Mouse (Mus musculus) spleen, adult 2 months (tissue): Measurements from ENCODE around the gene Kng1. TPM values are rescaled to one million over a fixed set of nuclear protein-coding genes. Genes with fewer than 3 reads are reported as not detected.

Source experiments
- DNase-seq, 2 experiments: peaks; one replicate each; pipeline versions ENCODE4 v3.0.0 to v3.0.0-alpha.2; 2012 to 2021; ENCODE audit warnings: low spot score in 2 of 2, low read depth in 1 of 2
- H3K27ac ChIP-seq: fragments of 200-500 bp; 2 replicates; pipeline ENCODE4 v1.5.1; 2012; ENCODE audit warnings: low read length, inconsistent platforms; ENCODE audit not compliant: insufficient read depth
- H3K27me3 ChIP-seq: fragments of 200-500 bp; 2 replicates; pipeline ENCODE4 v1.6.1; 2012; ENCODE audit warnings: mild to moderate bottlenecking, moderate library complexity, low read length, inconsistent platforms; ENCODE audit not compliant: control insufficient read depth, insufficient read depth
- H3K36me3 ChIP-seq: fragments of 200-500 bp; 2 replicates; pipeline ENCODE4 v1.6.1; 2012; ENCODE audit warnings: mild to moderate bottlenecking, low read length, inconsistent platforms; ENCODE audit not compliant: control insufficient read depth, insufficient read depth
- H3K4me1 ChIP-seq: fragments of 200-500 bp; 2 replicates; pipeline ENCODE4 v1.6.1; 2011; ENCODE audit warnings: inconsistent platforms; ENCODE audit not compliant: control insufficient read depth, insufficient read depth, insufficient read length
- H3K4me3 ChIP-seq: fragments of 200-500 bp; 2 replicates; pipeline ENCODE4 v1.5.1; 2011; ENCODE audit warnings: mild to moderate bottlenecking, inconsistent platforms; ENCODE audit not compliant: insufficient read depth, insufficient read length; ENCODE audit errors: extremely low read depth
- CTCF ChIP-seq: fragments of 200-500 bp; IDR thresholded peaks from 2 replicates; pipeline ENCODE4 v1.5.1; 2011; ENCODE audit warnings: mild to moderate bottlenecking, inconsistent platforms; ENCODE audit not compliant: insufficient read depth, insufficient read length, insufficient replicate concordance; ENCODE audit errors: extremely low read depth
- POLR2A ChIP-seq: fragments of 200-500 bp; IDR thresholded peaks from 2 replicates; pipeline ENCODE4 v1.6.1; 2011; ENCODE audit warnings: low read depth, low read length, inconsistent platforms
- WGBS: fragments of 180-500 bp; shearing (Covaris S2); methylation state at CpG from one replicate; pipeline ENCODE4 v1.1.7; 2018; 5-methylcytosine and 5-hydroxymethylcytosine counted together
- polyA plus RNA-seq: library from polyadenylated mRNA; depleted of rRNA; stranded (reverse); fragments of >200 nt; gene quantifications from 2 replicates; pipeline ENCODE4 v1.2.3, GENCODE M21; 2012; rRNA removed

The Kng1 gene
- polyA plus RNA-seq, 1 experiment: 0.04 TPM

DNA sequence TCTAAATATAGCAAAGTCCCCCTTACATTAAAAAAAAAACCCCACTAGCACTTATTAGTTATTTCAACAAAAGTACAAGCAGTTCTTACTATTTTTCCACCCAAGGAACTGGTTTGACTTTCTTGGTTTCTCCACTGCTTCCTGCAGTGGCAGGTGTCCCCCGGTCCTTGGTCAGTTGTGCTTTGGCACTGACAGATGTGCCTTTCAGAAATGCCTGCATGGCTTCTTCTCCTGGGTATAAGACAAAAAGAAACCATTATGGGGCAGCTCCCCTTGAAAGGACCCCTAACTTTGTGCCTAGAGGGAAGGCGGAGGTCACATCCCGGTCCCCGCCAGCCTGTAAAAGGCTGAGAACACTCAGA is 69.6 kb downstream of the Kng1 start:
- 0 out of 2 replicates have a peak overlapping the region, but pooled peaks have one; percentile 15 for H3K27ac ChIP-seq
- no peaks in the 10 kb centered on the region; the same call in 1 of the 2 replicates for H3K36me3 ChIP-seq
- WGBS: 2% methylated on average over 4 of the region's 4 CpGs

DNA sequence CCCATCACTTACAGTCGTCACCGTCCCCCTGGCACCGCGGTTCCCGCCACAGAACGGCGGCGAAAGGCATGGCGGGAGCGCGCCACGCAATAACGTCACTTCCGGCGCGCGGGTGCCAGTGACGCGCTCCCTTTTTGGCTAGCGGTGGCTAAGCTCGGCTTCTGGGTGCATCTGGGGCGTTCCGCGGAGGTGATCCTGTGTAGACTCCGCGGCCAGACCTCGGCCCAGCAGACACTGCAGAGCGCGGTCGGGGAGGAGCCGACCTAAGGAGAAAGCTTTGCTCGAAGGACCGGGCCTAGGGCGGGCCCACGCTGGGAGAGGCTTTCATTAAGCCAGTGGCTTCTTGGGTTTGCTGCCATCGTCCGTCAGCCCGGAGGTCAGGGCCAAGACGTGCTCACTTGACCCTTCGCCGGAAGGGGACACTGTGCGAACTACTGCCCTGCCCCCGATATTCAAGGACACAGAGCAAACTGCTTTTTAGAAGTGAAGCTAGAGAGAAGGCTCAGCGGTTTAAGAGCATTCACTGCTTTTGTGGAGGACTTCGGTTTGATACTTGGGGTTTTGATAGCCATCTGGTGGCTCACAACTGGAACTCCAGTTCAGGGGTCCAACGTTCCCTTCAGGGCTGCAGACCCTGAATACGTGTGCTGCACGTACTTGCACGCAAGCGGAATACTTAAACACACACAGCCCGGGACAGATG is 70.2 kb downstream of the Kng1 start, which contains the start of gene Rfc4:
TSS of gene Rfc4 (minus strand) at position 65 of the 703 bp plus-strand sequence.
- peaks cover 4% of the 10 kb centered on the region; the same call in 1 of the 2 replicates for H3K4me1 ChIP-seq
- peak; percentile 79 to 87 for DNase-seq
- WGBS: under 1% methylated on average over 51 of the region's 51 CpGs
- no peaks in the 10 kb centered on the region for H3K27me3 ChIP-seq
- H3K27ac ChIP-seq: peak within 1 kb of the TSS; percentile 98
- H3K36me3 ChIP-seq: no peaks in the 10 kb centered on the region
- peak within 1 kb of the TSS; percentile 82 for H3K4me3 ChIP-seq
- TF ChIP-seq POLR2A: peak; percentile 32; the same call in 1 of the 2 replicates
- TF ChIP-seq CTCF: peak; percentile 10; the same call in 1 of the 2 replicates

More for the DNA sequence above, 69.6 kb downstream of the Kng1 start:
- no peak for DNase-seq
- Histone ChIP-seq H3K4me1 (peaks cover 4% of the 10 kb centered on the region; the same call in 1 of the 2 replicates), H3K27me3 (no peaks in the 10 kb centered on the region), H3K4me3 (peak overlapping the region; percentile 82)
- TF ChIP-seq POLR2A (no peak), CTCF (no peak)

DNA sequence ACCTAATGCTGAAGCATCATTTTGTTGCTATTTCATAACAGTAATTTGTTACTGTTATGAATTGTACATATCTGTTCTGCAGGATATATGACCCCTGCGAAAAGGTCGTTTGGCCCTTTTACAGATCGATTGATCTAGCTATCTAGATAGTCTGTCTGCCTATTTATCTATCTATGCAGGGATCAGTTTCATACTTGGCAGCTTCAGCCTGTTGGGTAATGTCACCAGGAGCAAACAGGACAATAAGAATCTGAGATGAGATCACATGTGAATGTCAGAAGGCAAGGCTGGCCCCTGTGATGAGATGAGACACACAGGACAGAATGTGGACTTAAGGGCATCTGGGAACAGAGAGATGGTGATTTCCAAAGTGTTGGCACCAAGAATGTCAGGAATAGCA is 72.6 kb downstream of the Kng1 start:
- H3K4me1 ChIP-seq: peaks cover 4% of the 10 kb centered on the region; the same call in 1 of the 2 replicates

More for the DNA sequence above, 72.6 kb downstream of the Kng1 start:
- Histone ChIP-seq H3K27ac (no peak overlapping the region), H3K4me3 (no peak overlapping the region), H3K27me3 (no peaks in the 10 kb centered on the region), H3K36me3 (no peaks in the 10 kb centered on the region)
- DNase-seq: no peak
- TF ChIP-seq POLR2A (no peak), CTCF (no peak)
- WGBS: 93% methylated on average over 3 of the region's 3 CpGs

Other genes starting within 250 kb of the Kng1 start
- not detected in 2 replicates for gene Crygs, start 246.3 kb upstream of the Kng1 start, polyA plus RNA-seq
- 9.1 and 9.9 TPM in 2 replicates for gene Tbccd1, start 200.2 kb upstream of the Kng1 start, polyA plus RNA-seq
- 13.3 and 16.0 TPM in 2 replicates for gene Dnajb11, start 200.0 kb upstream of the Kng1 start, polyA plus RNA-seq
- 0.57 and 0.60 TPM in 2 replicates for gene Ahsg, start 166.6 kb upstream of the Kng1 start, polyA plus RNA-seq
- gene Fetub, start 139.5 kb upstream of the Kng1 start, polyA plus RNA-seq: 0.12 TPM in 1 of 2 replicates, not detected in the other
- gene Hrg, start 106.8 kb upstream of the Kng1 start, polyA plus RNA-seq: not detected in 2 replicates
- gene Kng2, start 28.4 kb upstream of the Kng1 start, polyA plus RNA-seq: not detected in 2 replicates
- gene Eif4a2, start 49.6 kb downstream of the Kng1 start, polyA plus RNA-seq: 51.0 and 62.8 TPM in 2 replicates
- 0.22 and 0.63 TPM in 2 replicates for gene Rfc4, start 69.9 kb downstream of the Kng1 start, polyA plus RNA-seq
- 2.9 and 5.8 TPM in 2 replicates for gene Adipoq, start 88.7 kb downstream of the Kng1 start, polyA plus RNA-seq
- gene St6gal1, start 166.9 kb downstream of the Kng1 start, polyA plus RNA-seq: 30.5 and 33.1 TPM in 2 replicates